Mouse (Mus musculus): ENCODE measurements around the gene Tekt3.

Gene Tekt3

GRCm38 (mm10) chr11:63059911-63060310 lies 1.5 kb upstream of the Tekt3 start:
- DNase-seq, result peak; percentile 88

GRCm38 (mm10) chr11:63066526-63066925 lies 5.1 kb downstream of the Tekt3 start:
- DNase-seq, result no peak

- peak; percentile 86 for DNase-seq
These were observed 8.6 kb downstream of the Tekt3 start for GRCm38 (mm10) chr11:63070081-63070480.

- DNase-seq, result no peak
These were observed 23.1 kb downstream of the Tekt3 start for GRCm38 (mm10) chr11:63084536-63084935.

- DNase-seq, result no peak
These were observed 27.2 kb downstream of the Tekt3 start for GRCm38 (mm10) chr11:63088672-63089071.

- peak; percentile 80 for DNase-seq
These were observed 28.8 kb downstream of the Tekt3 start for GRCm38 (mm10) chr11:63090210-63090609.

GRCm38 (mm10) chr11:63090986-63091385 lies 29.5 kb downstream of the Tekt3 start:
- DNase-seq, result peak; percentile 83

- DNase-seq, result peak; percentile 64
These were observed 30.8 kb downstream of the Tekt3 start for GRCm38 (mm10) chr11:63092271-63092670.

- peak; percentile 79 for DNase-seq
These were observed 32.1 kb downstream of the Tekt3 start for GRCm38 (mm10) chr11:63093601-63094000.

- peak; percentile 63 for DNase-seq
These were observed 33.0 kb downstream of the Tekt3 start for GRCm38 (mm10) chr11:63094496-63094895.

GRCm38 (mm10) chr11:63098016-63098415 lies 36.6 kb downstream of the Tekt3 start:
- DNase-seq, result peak; percentile 4

- no peak for DNase-seq
These were observed 37.9 kb downstream of the Tekt3 start for GRCm38 (mm10) chr11:63099390-63099789.

- peak; percentile 84 for DNase-seq
These were observed 41.8 kb downstream of the Tekt3 start for GRCm38 (mm10) chr11:63103256-63103655.

GRCm38 (mm10) chr11:63104026-63104425 lies 42.6 kb downstream of the Tekt3 start:
- DNase-seq, result peak; percentile 72

GRCm38 (mm10) chr11:63109230-63109775 lies 47.8 kb downstream of the Tekt3 start:
- DNase-seq, result peak; percentile 56

GRCm38 (mm10) chr11:63110329-63110728 lies 48.9 kb downstream of the Tekt3 start:
- peak; percentile 82 for DNase-seq

- DNase-seq, result peak; percentile 99
These were observed 53.6 kb downstream of the Tekt3 start for GRCm38 (mm10) chr11:63114807-63115641.

GRCm38 (mm10) chr11:63116652-63117051 lies 55.2 kb downstream of the Tekt3 start:
- DNase-seq, result peak; percentile 53

GRCm38 (mm10) chr11:63117266-63117665 lies 55.8 kb downstream of the Tekt3 start:
- DNase-seq, result peak; percentile 0

- peak; percentile 95 for DNase-seq
These were observed 58.3 kb downstream of the Tekt3 start for GRCm38 (mm10) chr11:63119791-63120190.

- no peak for DNase-seq
These were observed 60.8 kb downstream of the Tekt3 start for GRCm38 (mm10) chr11:63122249-63122648.

- peak; percentile 70 for DNase-seq
These were observed 61.4 kb downstream of the Tekt3 start for GRCm38 (mm10) chr11:63122776-63123350.

- DNase-seq, result peak; percentile 83
These were observed 62.9 kb downstream of the Tekt3 start for GRCm38 (mm10) chr11:63124316-63124715.
